Mouse (Mus musculus) lung, postnatal 25 days (tissue): Measurements from ENCODE around the gene Fitm1.

Source experiments
- DNase-seq: peaks from one replicate; pipeline ENCODE4 v3.0.0; 2022; ENCODE audit warnings: low spot score

Fitm1 gene

GRCm38 (mm10) chr14:55596036-55596690, 20.7 kb downstream of the Fitm1 start:
- DNase-seq, result no peak

GRCm38 (mm10) chr14:55598521-55599390, 23.3 kb downstream of the Fitm1 start:
- no peak for DNase-seq

GRCm38 (mm10) chr14:55603271-55603632, 27.8 kb downstream of the Fitm1 start, which contains the start of gene Irf9:
Gene Irf9, plus strand, starts transcription at chr14:55603571.
- no peak for DNase-seq

- DNase-seq, result peak; percentile 97
Measured at GRCm38 (mm10) chr14:55603633-55604576, 28.5 kb downstream of the Fitm1 start.

GRCm38 (mm10) chr14:55604823-55605222, 29.4 kb downstream of the Fitm1 start:
- DNase-seq, result no peak

GRCm38 (mm10) chr14:55605743-55606459, 30.5 kb downstream of the Fitm1 start:
- DNase-seq, result no peak

- DNase-seq, result no peak
Measured at GRCm38 (mm10) chr14:55608339-55608738, 32.9 kb downstream of the Fitm1 start.

GRCm38 (mm10) chr14:55613346-55613745, 37.9 kb downstream of the Fitm1 start:
- DNase-seq, result no peak

- no peak for DNase-seq
Measured at GRCm38 (mm10) chr14:55614565-55615178, 39.3 kb downstream of the Fitm1 start.

GRCm38 (mm10) chr14:55615876-55616275, 40.5 kb downstream of the Fitm1 start:
- DNase-seq, result no peak

GRCm38 (mm10) chr14:55616844-55617243, 41.4 kb downstream of the Fitm1 start:
- no peak for DNase-seq

GRCm38 (mm10) chr14:55617822-55618221, 42.4 kb downstream of the Fitm1 start, which contains the start of gene Rec8:
Gene Rec8, plus strand, starts transcription at chr14:55618037.
- peak; percentile 47 for DNase-seq

- DNase-seq, result no peak
Measured at GRCm38 (mm10) chr14:55618486-55619195, 43.2 kb downstream of the Fitm1 start.
